Mouse (Mus musculus) forebrain, embryonic 10.5 days (tissue): Measurements from ENCODE around the gene Vps4b. TPM values are rescaled to one million over a fixed set of nuclear protein-coding genes. Genes with fewer than 3 reads are reported as not detected.

Experiments used
- polyA plus RNA-seq: library from polyadenylated mRNA; unstranded; fragments of >200 nt; fragmentation: Nextera tagmentation; extraction: Ambion mirVana; gene quantifications from 2 replicates; pipeline ENCODE4 v1.2.1, GENCODE M21; 2016

Gene Vps4b
- polyA plus RNA-seq, 1 experiment from 2014 or later: 68.3 TPM

Other genes starting within 250 kb of the Vps4b start
- 8.0 and 8.1 TPM in 2 replicates for gene Bcl2, start 82.5 kb downstream of the Vps4b start, polyA plus RNA-seq
- 7.5 and 8.5 TPM in 2 replicates for gene Kdsr, start 37.0 kb downstream of the Vps4b start, polyA plus RNA-seq
- not detected in 2 replicates for gene Serpinb5, start 64.4 kb upstream of the Vps4b start, polyA plus RNA-seq
- gene Serpinb12, start 137.7 kb upstream of the Vps4b start, polyA plus RNA-seq: not detected in 2 replicates
- not detected in 2 replicates for gene Serpinb13, start 184.3 kb upstream of the Vps4b start, polyA plus RNA-seq